Mouse (Mus musculus) MEL (cell line): ENCODE measurements at regions not wholly inside any gene's neighbourhood (a gene's known extent, or its start where the extent isn't known, plus 50 kb on each side); places are given as distances from the start of the nearest gene placed in this dataset.

Source experiments
- DNase-seq: peaks from one replicate; pipeline ENCODE4 v3.0.0; 2011; ENCODE audit warnings: low read depth, low spot score
- H3K27ac ChIP-seq: 2 replicates; pipeline ENCODE4 v1.5.1; 2012; ENCODE audit warnings: low read depth, mild to moderate bottlenecking, control low read depth, low read length, moderate library complexity; ENCODE audit not compliant: control insufficient read depth
- H3K27me3 ChIP-seq, 2 experiments: fragments of 150-350 bp in 1 of 2; sonication (generic) in 1 of 2; 2 replicates each; pipeline ENCODE4 v1.6.1; 2012; ENCODE audit warnings: low read length in 2 of 2, mild to moderate bottlenecking in 2 of 2, improper control_type of control experiment in 1 of 2, moderate library complexity in 1 of 2; ENCODE audit not compliant: insufficient read depth in 2 of 2, control insufficient read depth in 1 of 2
- H3K36me3 ChIP-seq, 2 experiments: 2 replicates each; pipeline ENCODE4 v1.6.1; 2012 to 2014; ENCODE audit warnings: low read length in 2 of 2, improper control_type of control experiment in 1 of 2, inconsistent platforms in 1 of 2, mild to moderate bottlenecking in 1 of 2; ENCODE audit not compliant: insufficient read depth in 2 of 2, control insufficient read depth in 1 of 2
- H3K4me1 ChIP-seq, 2 experiments: fragments of 150-350 bp in 1 of 2; sonication (generic) in 1 of 2; 2 replicates each; pipeline ENCODE4 v1.6.1; 2012; ENCODE audit warnings: low read length in 2 of 2, improper control_type of control experiment in 1 of 2, mild to moderate bottlenecking in 1 of 2; ENCODE audit not compliant: insufficient read depth in 2 of 2, control insufficient read depth in 1 of 2
- H3K4me3 ChIP-seq, 2 experiments: fragments of 150-350 bp in 1 of 2; sonication (generic) in 1 of 2; 2 replicates each; pipeline ENCODE4 v1.5.1; 2012; ENCODE audit warnings: low read depth in 2 of 2, low read length in 2 of 2, mild to moderate bottlenecking in 2 of 2, moderate library complexity in 2 of 2, control low read depth in 1 of 2, improper control_type of control experiment in 1 of 2; ENCODE audit not compliant: control insufficient read depth in 1 of 2, insufficient read depth in 1 of 2
- H3K79me2 ChIP-seq: 2 replicates; pipeline ENCODE4 v1.6.1; 2012; ENCODE audit warnings: mild to moderate bottlenecking, low read length, moderate library complexity; ENCODE audit not compliant: control insufficient read depth, poor library complexity, insufficient read depth
- H3K9ac ChIP-seq: 2 replicates; pipeline ENCODE4 v1.6.1; 2012; ENCODE audit warnings: low read depth, mild to moderate bottlenecking, control low read depth, low read length, moderate library complexity; ENCODE audit not compliant: control insufficient read depth, poor library complexity, severe bottlenecking
- H3K9me3 ChIP-seq: fragments of 150-350 bp; sonication (generic); replicated peaks from 2 replicates; pipeline ENCODE4 v1.6.1; 2012; ENCODE audit warnings: mild to moderate bottlenecking, low read length, improper control_type of control experiment, moderate library complexity; ENCODE audit not compliant: insufficient read depth
- CHD1 ChIP-seq: IDR thresholded peaks from 2 replicates; pipeline ENCODE4 v1.6.1; 2012; ENCODE audit warnings: low read depth, mild to moderate bottlenecking, inconsistent platforms, low read length, improper control_type of control experiment
- CHD2 ChIP-seq: IDR thresholded peaks from 2 replicates; pipeline ENCODE4 v1.6.1; 2011; ENCODE audit warnings: low read length, improper control_type of control experiment
- CTCF ChIP-seq, 3 experiments: IDR thresholded peaks in 2 of 3; conservative IDR thresholded peaks in 1 of 3; 2 replicates each; pipeline ENCODE4 v1.5.1; 2011 to 2012; ENCODE audit warnings: low read length in 3 of 3, low read depth in 2 of 3, mild to moderate bottlenecking in 2 of 3, improper control_type of control experiment in 1 of 3, inconsistent platforms in 1 of 3, mixed read lengths in 1 of 3, moderate library complexity in 1 of 3; ENCODE audit not compliant: control insufficient read depth in 1 of 3, insufficient read depth in 1 of 3, poor library complexity in 1 of 3, severe bottlenecking in 1 of 3
- ELF1 ChIP-seq: IDR thresholded peaks from 2 replicates; pipeline ENCODE4 v1.6.1; 2014; ENCODE audit warnings: low read depth, mild to moderate bottlenecking, inconsistent platforms, low read length, improper control_type of control experiment, moderate library complexity
- EP300 ChIP-seq, 2 experiments: IDR thresholded peaks; 2 replicates each; pipeline ENCODE4 v1.6.1; 2011; ENCODE audit warnings: improper control_type of control experiment in 2 of 2, low read length in 2 of 2, low read depth in 1 of 2, mild to moderate bottlenecking in 1 of 2
- ETS1 ChIP-seq: IDR thresholded peaks from 2 replicates; pipeline ENCODE4 v1.6.1; 2012; ENCODE audit warnings: low read depth, mild to moderate bottlenecking, inconsistent platforms, low read length, improper control_type of control experiment, moderate library complexity
- GATA1 ChIP-seq: IDR thresholded peaks from 2 replicates; pipeline ENCODE4 v1.6.1; 2011; ENCODE audit warnings: low read depth, low read length, improper control_type of control experiment
- HCFC1 ChIP-seq: IDR thresholded peaks from 2 replicates; pipeline ENCODE4 v1.6.1; 2012; ENCODE audit warnings: low read depth, mild to moderate bottlenecking, inconsistent platforms, low read length, improper control_type of control experiment, moderate library complexity
- JUND ChIP-seq: IDR thresholded peaks from 2 replicates; pipeline ENCODE4 v1.6.1; 2011; ENCODE audit warnings: low read depth, mild to moderate bottlenecking, improper control_type of control experiment, low read length
- MAFK ChIP-seq: IDR thresholded peaks from 2 replicates; pipeline ENCODE4 v1.6.1; 2011; ENCODE audit warnings: low read depth, mild to moderate bottlenecking, low read length, improper control_type of control experiment, borderline replicate concordance
- MAX ChIP-seq: IDR thresholded peaks from 2 replicates; pipeline ENCODE4 v1.6.1; 2011; ENCODE audit warnings: low read length, improper control_type of control experiment
- MEF2A ChIP-seq: IDR thresholded peaks from 2 replicates; pipeline ENCODE4 v1.6.1; 2014; ENCODE audit warnings: low read depth, mild to moderate bottlenecking, inconsistent platforms, low read length, improper control_type of control experiment; ENCODE audit not compliant: poor library complexity, insufficient replicate concordance, severe bottlenecking; ENCODE audit errors: extremely low read depth
- MXI1 ChIP-seq: IDR thresholded peaks from 2 replicates; pipeline ENCODE4 v1.6.1; 2011; ENCODE audit warnings: mild to moderate bottlenecking, low read depth, low read length, improper control_type of control experiment
- MYB ChIP-seq: IDR thresholded peaks from 2 replicates; pipeline ENCODE4 v1.6.1; 2011; ENCODE audit warnings: mild to moderate bottlenecking, low read depth, low read length, improper control_type of control experiment
- NELFE ChIP-seq: IDR thresholded peaks from 2 replicates; pipeline ENCODE4 v1.6.1; 2011; ENCODE audit warnings: low read depth, low read length, improper control_type of control experiment
- NRF1 ChIP-seq: IDR thresholded peaks from 2 replicates; pipeline ENCODE4 v1.6.1; 2014; ENCODE audit warnings: low read depth, mild to moderate bottlenecking, inconsistent platforms, low read length, improper control_type of control experiment, moderate library complexity; ENCODE audit not compliant: poor library complexity, insufficient read depth, severe bottlenecking
- POLR2A ChIP-seq, 2 experiments: IDR thresholded peaks; 2 replicates each; pipeline ENCODE4 v1.6.1; 2011 to 2012; ENCODE audit warnings: low read length in 2 of 2, mild to moderate bottlenecking in 2 of 2, control low read depth in 1 of 2, improper control_type of control experiment in 1 of 2, low read depth in 1 of 2, moderate library complexity in 1 of 2; ENCODE audit not compliant: control insufficient read depth in 1 of 2, insufficient read depth in 1 of 2, poor library complexity in 1 of 2
- POLR2AphosphoS5 ChIP-seq: IDR thresholded peaks from 2 replicates; pipeline ENCODE4 v1.6.1; 2012; ENCODE audit warnings: low read depth, borderline replicate concordance, mild to moderate bottlenecking, inconsistent platforms, low read length, moderate library complexity, mixed read lengths
- RAD21 ChIP-seq: IDR thresholded peaks from 2 replicates; pipeline ENCODE4 v1.6.1; 2011; ENCODE audit warnings: mild to moderate bottlenecking, low read depth, low read length, improper control_type of control experiment
- RCOR1 ChIP-seq: IDR thresholded peaks from 2 replicates; pipeline ENCODE4 v1.6.1; 2012; ENCODE audit warnings: low read depth, mild to moderate bottlenecking, inconsistent platforms, low read length, improper control_type of control experiment
- SIN3A ChIP-seq: IDR thresholded peaks from 2 replicates; pipeline ENCODE4 v1.6.1; 2012; ENCODE audit warnings: low read length, improper control_type of control experiment, inconsistent platforms
- SMC3 ChIP-seq: IDR thresholded peaks from 2 replicates; pipeline ENCODE4 v1.6.1; 2011; ENCODE audit warnings: low read depth, low read length, improper control_type of control experiment
- TAL1 ChIP-seq: IDR thresholded peaks from 2 replicates; pipeline ENCODE4 v1.6.1; 2012; ENCODE audit warnings: mild to moderate bottlenecking, inconsistent platforms, low read length, moderate library complexity, mixed read lengths
- TBP ChIP-seq: IDR thresholded peaks from 2 replicates; pipeline ENCODE4 v1.8.0; 2011; ENCODE audit warnings: low read depth, low read length, improper control_type of control experiment
- TCF12 ChIP-seq: IDR thresholded peaks from 2 replicates; pipeline ENCODE4 v1.6.1; 2014; ENCODE audit warnings: low read depth, mild to moderate bottlenecking, inconsistent platforms, low read length, improper control_type of control experiment, moderate library complexity
- UBTF ChIP-seq: IDR thresholded peaks from 2 replicates; pipeline ENCODE4 v1.6.1; 2012; ENCODE audit warnings: low read depth, mild to moderate bottlenecking, inconsistent platforms, low read length, improper control_type of control experiment, moderate library complexity, borderline replicate concordance; ENCODE audit not compliant: insufficient read depth
- USF1 ChIP-seq: IDR thresholded peaks from 2 replicates; pipeline ENCODE4 v1.6.1; 2014; ENCODE audit warnings: low read depth, mild to moderate bottlenecking, inconsistent platforms, low read length, improper control_type of control experiment, moderate library complexity
- USF2 ChIP-seq, 2 experiments: IDR thresholded peaks; 2 replicates each; pipeline ENCODE4 v1.6.1; 2011 to 2012; ENCODE audit warnings: improper control_type of control experiment in 2 of 2, low read length in 2 of 2, borderline replicate concordance in 1 of 2, inconsistent platforms in 1 of 2, low read depth in 1 of 2, mild to moderate bottlenecking in 1 of 2; ENCODE audit not compliant: insufficient read depth in 1 of 2
- ZC3H11A ChIP-seq: IDR thresholded peaks from 2 replicates; pipeline ENCODE4 v1.6.1; 2012; ENCODE audit warnings: low read depth, mild to moderate bottlenecking, inconsistent platforms, low read length, improper control_type of control experiment
- ZKSCAN1 ChIP-seq: IDR thresholded peaks from 2 replicates; pipeline ENCODE4 v1.6.1; 2012; ENCODE audit warnings: low read depth, mild to moderate bottlenecking, inconsistent platforms, low read length, improper control_type of control experiment, moderate library complexity
- ZMIZ1 ChIP-seq: IDR thresholded peaks from 2 replicates; pipeline ENCODE4 v1.6.1; 2012; ENCODE audit warnings: low read depth, mild to moderate bottlenecking, inconsistent platforms, low read length, improper control_type of control experiment, moderate library complexity
- ZNF384 ChIP-seq: IDR thresholded peaks from 2 replicates; pipeline ENCODE4 v1.6.1; 2012; ENCODE audit warnings: low read depth, mild to moderate bottlenecking, inconsistent platforms, low read length, improper control_type of control experiment

GRCm38 (mm10) chr1:143858532-143858931 lies 81.5 kb downstream of the Uchl5 start:
- H3K9me3 ChIP-seq = no peaks in the 10 kb centered on the region
- no peaks in the 10 kb centered on the region for H3K27me3 ChIP-seq
- DNase-seq = peak; percentile 56
- H3K36me3 ChIP-seq = peaks cover 0 to 7% of the 10 kb centered on the region in 2 experiments; a peak in 2 of 4 replicates
- H3K4me1 ChIP-seq = peaks cover 0 to 8% of the 10 kb centered on the region in 2 experiments; a peak in 2 of 4 replicates
- no peak overlapping the region for H3K27ac ChIP-seq
- no peak overlapping the region for H3K4me3 ChIP-seq
- no peak overlapping the region for H3K9ac ChIP-seq
- TF ChIP-seq RAD21 (no peak), HCFC1 (no peak), CTCF (IDR thresholded peaks at IDR 0.05 in 2 of 3, conservative IDR thresholded peaks at IDR 0.05 in 1 of 3; ENCODE audit: control insufficient read depth in 1 of 3, insufficient read depth in 1 of 3, low read depth in 2 of 3, low read length in 3 of 3, poor library complexity in 1 of 3, severe bottlenecking in 1 of 3) (no peak), SIN3A (no peak), ZMIZ1 (no peak), UBTF (no peak), TBP (no peak), JUND (no peak), USF2 (IDR thresholded peaks at IDR 0.05; ENCODE audit: borderline replicate concordance in 1 of 2, insufficient read depth in 1 of 2, low read depth in 1 of 2, low read length in 2 of 2) (no peak), MAX (no peak; the same call in 1 of the 2 replicates), MEF2A (peak; percentile 91; the same call in 1 of the 2 replicates), MXI1 (no peak), NELFE (no peak), POLR2AphosphoS5 (no peak), ETS1 (peak; percentile 67), ZNF384 (no peak), MAFK (no peak), CHD1 (no peak), RCOR1 (peak; percentile 57), USF1 (no peak), ZC3H11A (no peak), EP300 (IDR thresholded peaks at IDR 0.05; ENCODE audit: low read depth in 1 of 2, low read length in 2 of 2) (peak in 1 of 2 experiments; percentile 46; a peak in 2 of 4 replicates), POLR2A (IDR thresholded peaks at IDR 0.05; ENCODE audit: control insufficient read depth in 1 of 2, insufficient read depth in 1 of 2, low read depth in 1 of 2, low read length in 2 of 2, poor library complexity in 1 of 2) (no peak), NRF1 (no peak), TAL1 (no peak), CHD2 (no peak), ELF1 (no peak), GATA1 (peak; percentile 60), MYB (no peak), ZKSCAN1 (no peak), SMC3 (no peak), TCF12 (peak; percentile 51; the same call in 1 of the 2 replicates)
- H3K79me2 ChIP-seq = no peaks in the 10 kb centered on the region
